24 mouse cellular contexts compared by ENCODE assay signal in genomic region chr16:33173151-33173550, GRCm38 (mm10). TPM values are rescaled to one million over a fixed set of nuclear protein-coding genes. Genes with fewer than 3 reads are reported as not detected.
DNase-seq lines count a peak whose midpoint lies in the region; ATAC-seq lines count a peak whose summit lies in the region.
"Had no signal": no experiment of that assay in that cellular context is flagged by ENCODE, and none has a peak within 500 bp of the region (broad histone marks: within the 10 kb centered on the region; RNA-seq: fewer than 3 reads in every experiment).

No protein-coding gene starts in this region.

- peak; percentile 52 for DNase-seq in adrenal gland, adult 2 months
- no peak for DNase-seq in adrenal gland, postnatal 25 days
- peak; percentile 41 to 49 for DNase-seq in cerebellum, postnatal 14 days
- DNase-seq in cerebellum, adult 18-20 months = no peak
- peak; percentile 49 for DNase-seq in midbrain, embryonic 11.5 days (ENCODE audit: low spot score, missing footprints)
- peak; percentile 29 for DNase-seq in retina, postnatal 1 day
- DNase-seq in retina, embryonic 14.5 days (ENCODE audit: low spot score) = no peak
- DNase-seq: B cell, adult 2 months; cerebellum, adult 8-10 months; gastrocnemius, adult 2 months; gastrocnemius, postnatal 36 days; heart, adult 11 months; heart, postnatal 10 days; heart, postnatal 4 days had no signal

- no peaks in the 10 kb centered on the region for H3K36me3 ChIP-seq in midbrain, embryonic 11.5 days (ENCODE audit: control insufficient read depth, insufficient read depth, low read length)
- no peaks in the 10 kb centered on the region for H3K36me3 ChIP-seq in midbrain, embryonic 13.5 days
- H3K36me3 ChIP-seq: embryonic facial prominence, embryonic 15.5 days; forebrain, embryonic 10.5 days; G1E; heart, embryonic 10.5 days; hindbrain, embryonic 13.5 days; intestine, embryonic 15.5 days had no signal

- no peak for ATAC-seq in midbrain, embryonic 11.5 days (ENCODE audit: low FRiP score)
- no peak for ATAC-seq in midbrain, embryonic 13.5 days
- ATAC-seq: CD4-positive, CD25-positive, alpha-beta regulatory T cell, adult 4 months; forebrain, embryonic 14.5 days; intestine, embryonic 15.5 days had no signal

- no peak overlapping the region for H3K27ac ChIP-seq in midbrain, embryonic 11.5 days (ENCODE audit: low read depth, low read length)
- H3K27ac ChIP-seq in midbrain, embryonic 13.5 days = no peak overlapping the region
- H3K27ac ChIP-seq: embryonic facial prominence, embryonic 15.5 days; forebrain, embryonic 10.5 days; gastrocnemius, adult 2 months; heart, embryonic 10.5 days; hindbrain, embryonic 13.5 days; intestine, embryonic 15.5 days had no signal

- no peaks in the 10 kb centered on the region for H3K27me3 ChIP-seq in midbrain, embryonic 11.5 days (ENCODE audit: control insufficient read depth, insufficient read depth, low read length)
- no peaks in the 10 kb centered on the region for H3K27me3 ChIP-seq in midbrain, embryonic 13.5 days
- H3K27me3 ChIP-seq: embryonic facial prominence, embryonic 15.5 days; hindbrain, embryonic 13.5 days; intestine, embryonic 15.5 days had no signal

- no peaks in the 10 kb centered on the region for H3K4me1 ChIP-seq in midbrain, embryonic 11.5 days (ENCODE audit: control insufficient read depth, insufficient read depth, low read length)
- H3K4me1 ChIP-seq in midbrain, embryonic 13.5 days (replicated peaks) = no peaks in the 10 kb centered on the region
- H3K4me1 ChIP-seq: embryonic facial prominence, embryonic 15.5 days; hindbrain, embryonic 13.5 days had no signal

- H3K4me2 ChIP-seq in midbrain, embryonic 11.5 days = no peak overlapping the region
- no peak overlapping the region for H3K4me2 ChIP-seq in midbrain, embryonic 13.5 days (replicated peaks)
- H3K4me2 ChIP-seq: embryonic facial prominence, embryonic 15.5 days; hindbrain, embryonic 13.5 days; intestine, embryonic 15.5 days had no signal

- H3K9ac ChIP-seq in midbrain, embryonic 11.5 days (ENCODE audit: low read length) = no peak overlapping the region
- H3K9ac ChIP-seq in midbrain, embryonic 13.5 days (replicated peaks) = no peak overlapping the region
- H3K9ac ChIP-seq: embryonic facial prominence, embryonic 15.5 days; hindbrain, embryonic 13.5 days; intestine, embryonic 15.5 days had no signal

- H3K4me3 ChIP-seq in midbrain, embryonic 11.5 days (ENCODE audit: low read depth, low read length) = no peak overlapping the region
- H3K4me3 ChIP-seq in midbrain, embryonic 13.5 days (replicated peaks) = no peak overlapping the region
- H3K4me3 ChIP-seq: embryonic facial prominence, embryonic 15.5 days; erythroblast, embryonic 14.5 days; forebrain, embryonic 10.5 days; gastrocnemius, adult 2 months; heart, embryonic 10.5 days; hindbrain, embryonic 13.5 days; intestine, embryonic 15.5 days had no signal

- WGBS in midbrain, embryonic 11.5 days = 82% methylated on average over 5 of the region's 5 CpGs
- 78% methylated on average over 5 of the region's 5 CpGs for WGBS in midbrain, embryonic 13.5 days

- H3K9me3 ChIP-seq in midbrain, embryonic 11.5 days (ENCODE audit: control insufficient read depth, low read length) = no peaks in the 10 kb centered on the region
- no peaks in the 10 kb centered on the region for H3K9me3 ChIP-seq in midbrain, embryonic 13.5 days
- H3K9me3 ChIP-seq: embryonic facial prominence, embryonic 15.5 days; forebrain, embryonic 10.5 days; heart, embryonic 10.5 days; hindbrain, embryonic 13.5 days; intestine, embryonic 15.5 days had no signal

RNA-seq across cellular contexts. Expression of gene Osbpl11, which starts 11.7 kb away (rescaled TPM):
- 10 to 100 TPM; 37.9 to 43.7 TPM for total RNA-seq in adrenal gland, adult 2 months (2021)
- polyA plus RNA-seq in adrenal gland, adult 2 months (2012; rRNA removed) = 14.0 and 16.4 TPM in 2 replicates
- 40.1 and 42.8 TPM in 2 replicates for total RNA-seq in adrenal gland, postnatal 25 days (2021)
- 24.5 and 25.2 TPM in 2 replicates for polyA plus RNA-seq in midbrain, embryonic 11.5 days (2014; fragmentation: Nextera tagmentation; extraction: Ambion mirVana)
- polyA plus RNA-seq in midbrain, embryonic 13.5 days (2015; fragmentation: Nextera tagmentation; extraction: Ambion mirVana) = 16.8 and 19.8 TPM in 2 replicates

Comparison
In these comparisons a context has a peak if more than half of its experiments do, and no peak if none do; other contexts are left out.
1. DNase-seq: peak in adrenal gland, adult 2 months (single experiment), cerebellum, postnatal 14 days (2 of 2), midbrain, embryonic 11.5 days (single experiment) and retina, postnatal 1 day (single experiment); none in adrenal gland, postnatal 25 days (single experiment), cerebellum, adult 18-20 months (0 of 2) and retina, embryonic 14.5 days (single experiment).